Mouse (Mus musculus): ENCODE results near the gene Taf8. TPM values are rescaled to one million over a fixed set of nuclear protein-coding genes. Genes with fewer than 3 reads are reported as not detected.
"Not testable (repeated sequence)": the region's sequence is repeated elsewhere in the genome, so short reads cannot be mapped to it uniquely, and the experiment has no call there.

Taf8 gene
- polyA plus RNA-seq, 2 experiments from 2014 or later = 61.1 to 95.4 TPM

DNA sequence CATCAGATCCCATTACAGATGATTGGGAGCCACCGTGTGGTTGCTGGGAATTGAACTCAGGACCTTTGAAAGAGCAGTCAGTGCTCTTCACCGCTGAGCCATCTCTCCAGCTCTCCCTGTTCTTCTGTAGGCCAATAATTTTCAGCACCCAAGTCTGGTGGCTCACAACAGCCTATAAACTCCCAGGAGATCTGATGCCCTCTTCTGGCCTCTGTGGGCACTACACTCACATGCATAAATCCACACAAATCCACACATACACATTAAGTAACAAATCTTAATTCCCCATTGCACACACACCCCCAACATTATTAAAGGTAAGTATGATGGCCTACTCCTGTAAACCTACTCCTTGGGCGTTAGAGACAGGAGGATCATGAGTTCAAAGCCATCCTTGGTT, 14.1 kb upstream of the Taf8 start:
- ATAC-seq = no peak

DNA sequence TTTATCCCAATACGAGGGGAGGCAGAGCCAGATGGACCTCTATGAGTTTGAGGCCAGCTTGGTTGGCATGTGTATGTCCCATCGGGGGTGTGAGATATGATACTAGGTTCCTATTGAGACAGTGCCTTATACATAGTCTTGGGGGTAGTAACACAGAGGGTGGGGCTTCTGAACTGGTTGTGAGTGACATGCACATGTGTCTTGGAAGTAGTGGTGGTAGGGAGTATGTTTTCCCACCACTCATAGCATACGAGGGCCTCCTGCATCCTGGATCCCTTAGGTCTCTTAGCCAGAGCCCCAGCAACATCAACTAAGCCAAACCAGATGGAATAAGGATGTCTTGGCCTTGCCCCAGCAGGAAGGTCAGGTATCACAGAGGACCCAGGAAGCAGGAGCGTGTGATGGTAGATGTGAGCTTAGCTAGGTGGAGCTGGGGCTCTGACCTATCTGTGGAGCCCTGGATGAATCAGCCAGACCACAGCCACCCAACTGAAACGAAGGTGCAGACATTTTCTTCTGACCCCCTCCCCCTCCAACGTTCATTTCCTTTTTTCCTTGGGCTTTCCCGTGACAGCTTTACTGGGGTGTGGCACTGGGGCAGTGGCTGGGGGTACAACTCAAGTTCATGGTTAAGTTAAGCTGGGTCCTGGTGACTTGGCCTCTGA, 13.2 kb upstream of the Taf8 start:
- no peak for ATAC-seq

DNA sequence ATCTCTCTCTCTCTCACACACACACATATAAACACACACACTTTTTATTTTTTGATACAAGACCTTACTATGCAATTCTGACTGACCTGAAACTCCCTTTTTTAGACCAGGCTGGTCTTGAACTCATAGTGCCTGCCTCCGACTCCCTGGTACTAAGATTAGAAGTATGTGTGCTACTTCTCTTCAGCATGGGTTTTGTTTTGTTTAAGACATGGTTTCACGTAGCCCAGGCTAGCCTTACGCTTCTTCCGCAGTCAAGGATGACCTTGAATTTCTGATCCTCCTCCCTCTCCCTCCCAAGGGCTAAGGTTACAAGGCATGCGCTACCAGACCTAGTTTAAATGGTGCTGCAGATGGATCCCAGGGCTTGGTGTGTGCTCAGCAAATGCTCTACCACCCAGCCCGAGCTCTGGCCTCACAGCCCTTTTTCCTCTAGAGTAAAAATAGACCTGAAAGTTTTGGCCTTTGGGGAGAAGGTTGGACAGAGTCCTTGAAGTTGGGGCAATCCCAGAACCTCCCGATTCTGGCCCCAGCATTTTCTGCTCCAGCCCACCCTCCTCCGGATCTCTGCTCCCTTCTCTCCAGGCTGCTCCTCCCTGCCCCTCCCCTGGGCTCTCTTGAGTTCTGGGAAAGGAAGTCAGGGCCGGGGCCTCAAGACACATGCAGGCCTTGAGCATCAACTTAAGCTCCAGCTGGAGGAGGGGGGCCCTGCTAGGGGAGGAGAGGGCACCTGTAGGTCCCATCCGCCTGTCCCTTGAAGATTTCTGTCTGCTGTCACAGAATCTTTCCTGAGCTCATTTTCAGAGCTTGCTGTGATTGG, 11.1 kb upstream of the Taf8 start:
- ATAC-seq = no peak

DNA sequence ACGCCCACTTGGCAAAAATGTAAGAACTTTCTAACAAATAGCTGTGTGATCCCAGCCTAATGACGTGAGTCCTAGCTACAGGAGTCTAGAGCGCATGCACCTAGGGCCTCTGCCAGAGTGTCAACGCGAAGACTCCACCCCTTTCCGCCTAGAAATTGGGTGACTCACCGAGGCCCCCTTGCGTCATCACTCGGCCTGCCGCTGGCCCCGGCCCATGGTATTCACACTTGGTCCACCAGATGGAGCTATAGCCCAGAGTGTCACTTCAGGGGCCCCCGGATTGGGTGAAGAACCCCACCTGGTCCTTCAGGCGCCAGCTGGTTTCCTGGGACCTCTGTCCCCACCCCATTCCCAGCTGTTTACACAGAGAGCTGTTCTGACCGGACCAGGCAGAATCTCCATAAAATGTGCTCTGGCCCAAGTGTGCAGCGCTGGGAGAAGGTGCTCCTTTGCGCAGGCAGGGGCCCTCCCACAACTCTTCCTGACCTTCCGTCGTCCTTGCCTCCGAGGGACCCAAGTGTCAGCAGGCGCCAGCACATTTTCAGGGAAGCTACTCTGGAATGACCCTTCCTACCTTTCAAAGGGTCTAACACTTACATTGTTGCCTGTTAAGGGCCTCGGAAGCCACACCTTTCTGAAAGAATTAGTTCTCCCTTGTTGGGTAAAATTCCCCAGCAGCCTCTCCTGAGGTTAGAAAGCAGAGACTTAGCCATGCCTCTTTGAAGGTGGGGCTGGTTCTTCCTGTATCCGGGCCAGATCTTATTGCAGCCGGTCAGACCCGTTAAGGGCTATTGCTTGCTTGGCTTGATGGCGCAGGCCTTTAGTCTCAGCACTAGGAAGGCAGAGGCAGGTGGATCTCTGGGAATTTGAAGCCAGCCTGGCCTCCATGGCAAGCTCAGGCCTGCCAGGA, 9.3 kb upstream of the Taf8 start:
- peak; percentile 80 for ATAC-seq

DNA sequence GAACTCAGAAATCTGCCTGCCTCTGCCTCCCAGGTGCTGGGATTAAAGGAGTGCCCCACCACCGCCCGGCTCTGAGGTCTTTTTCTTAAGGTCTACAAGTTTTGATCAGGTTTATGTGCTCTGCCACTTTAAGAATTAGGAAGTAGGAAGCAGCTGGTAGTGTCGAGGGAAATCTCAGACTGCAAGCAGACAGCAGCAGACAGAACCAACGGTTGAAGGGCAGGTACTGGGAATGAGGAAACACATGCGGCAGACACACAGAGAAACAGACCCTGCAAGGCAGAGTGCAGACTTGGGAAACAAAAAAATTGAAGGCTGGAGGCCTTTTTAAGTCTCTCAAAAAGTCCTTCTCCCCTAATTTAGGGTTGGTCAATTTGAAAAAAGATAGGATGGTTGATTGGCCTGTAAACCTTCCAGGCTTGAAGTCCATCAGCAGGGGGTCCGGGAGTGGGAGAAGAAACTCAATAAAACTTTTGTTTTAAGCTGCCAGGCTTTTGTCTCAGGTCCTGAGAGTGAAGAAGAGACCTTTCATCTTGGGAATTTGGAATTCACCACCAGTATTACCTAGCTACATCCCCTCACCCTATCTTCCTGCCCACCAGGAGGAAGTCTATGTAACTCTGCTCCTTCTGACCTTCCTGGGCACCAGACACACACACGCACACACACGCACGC, 7.1 kb upstream of the Taf8 start:
- no peak for ATAC-seq

DNA sequence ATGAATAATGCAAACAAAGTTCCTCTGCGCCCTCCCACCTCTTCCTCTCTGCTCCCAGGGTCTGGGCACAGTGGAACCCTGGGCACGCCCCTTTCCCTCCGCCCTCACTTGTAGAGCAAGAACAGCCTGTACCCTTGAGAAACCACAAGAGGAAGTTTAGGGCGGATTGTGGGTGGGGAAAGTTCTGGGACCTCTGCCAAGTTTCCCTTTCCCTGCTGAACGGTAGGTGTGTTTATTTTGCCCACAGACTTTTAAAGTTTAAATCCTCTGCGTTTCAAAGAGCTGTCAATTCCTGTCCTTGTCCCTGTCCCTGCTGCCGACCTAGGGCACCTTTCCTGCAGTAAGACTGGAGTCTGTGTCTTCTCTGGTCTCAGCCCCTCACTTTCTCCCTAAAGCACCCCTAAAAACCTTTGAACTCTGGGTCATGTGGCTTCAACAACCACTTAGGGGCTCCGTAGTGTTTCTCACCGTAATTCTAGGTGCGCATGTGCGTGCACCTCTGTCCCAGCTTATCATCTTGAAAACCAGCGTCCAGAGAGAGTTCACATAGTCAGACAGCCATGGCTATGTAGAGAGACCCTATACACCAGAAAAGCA, 6.0 kb upstream of the Taf8 start:
- peak; percentile 67 for ATAC-seq

DNA sequence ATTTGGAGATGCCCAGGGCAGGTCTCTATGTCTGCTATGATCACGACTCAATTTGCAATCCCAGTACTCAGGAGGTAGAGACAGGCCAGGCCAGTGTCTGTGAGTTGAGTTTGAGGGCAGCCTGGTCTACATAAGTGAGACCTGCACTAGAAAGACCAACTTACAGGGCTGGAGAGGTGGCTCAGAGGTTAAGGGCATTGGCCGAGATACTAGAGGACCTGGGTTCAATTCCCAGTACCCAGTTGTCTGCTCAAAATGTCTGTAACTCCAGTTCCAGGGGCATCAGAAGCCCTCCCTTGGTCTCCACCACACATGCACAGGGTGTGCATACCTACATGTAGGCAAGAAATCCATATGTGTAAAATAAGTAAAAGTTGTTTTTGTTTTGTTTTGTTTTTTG, 5.4 kb upstream of the Taf8 start:
- ATAC-seq = peak; percentile 3

DNA sequence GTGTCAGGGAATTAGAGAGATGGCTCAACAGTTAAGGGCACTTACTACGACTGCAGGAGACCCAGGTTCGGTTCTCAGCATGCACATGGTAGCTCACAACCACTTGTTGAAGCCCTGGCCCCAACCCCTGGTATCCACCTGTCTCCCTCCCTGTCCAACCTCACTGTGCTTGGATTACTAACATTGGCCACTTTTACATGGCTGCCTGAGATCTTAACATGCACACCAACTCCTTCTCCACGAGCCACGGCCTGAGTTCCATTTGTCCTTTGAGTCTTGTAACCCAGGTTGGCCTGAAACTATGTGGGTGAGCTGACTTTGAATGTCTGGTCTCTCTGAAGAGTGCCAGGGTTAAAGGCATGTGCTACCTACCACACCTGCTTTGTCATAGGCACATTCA, 4.6 kb upstream of the Taf8 start:
- no peak for ATAC-seq

DNA sequence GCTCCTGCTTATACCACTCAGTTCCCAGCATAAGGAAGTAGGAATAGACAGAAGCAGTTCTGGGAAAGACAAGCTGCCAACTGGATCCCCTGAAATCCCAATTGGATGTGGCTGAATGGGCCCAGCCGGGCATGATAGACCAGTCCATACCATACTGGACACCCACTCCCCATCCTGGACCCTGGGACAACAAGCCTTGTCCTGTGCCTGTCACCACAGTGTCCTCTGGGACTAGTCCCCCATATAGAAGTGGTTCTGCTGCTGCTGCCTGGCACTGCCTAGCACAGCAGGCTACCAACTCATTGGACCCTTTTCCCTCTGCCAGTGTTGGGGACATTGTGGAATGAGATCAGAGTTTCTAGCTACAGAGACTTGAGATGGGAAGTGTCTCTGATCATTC, 4.0 kb upstream of the Taf8 start:
- ATAC-seq = no peak

DNA sequence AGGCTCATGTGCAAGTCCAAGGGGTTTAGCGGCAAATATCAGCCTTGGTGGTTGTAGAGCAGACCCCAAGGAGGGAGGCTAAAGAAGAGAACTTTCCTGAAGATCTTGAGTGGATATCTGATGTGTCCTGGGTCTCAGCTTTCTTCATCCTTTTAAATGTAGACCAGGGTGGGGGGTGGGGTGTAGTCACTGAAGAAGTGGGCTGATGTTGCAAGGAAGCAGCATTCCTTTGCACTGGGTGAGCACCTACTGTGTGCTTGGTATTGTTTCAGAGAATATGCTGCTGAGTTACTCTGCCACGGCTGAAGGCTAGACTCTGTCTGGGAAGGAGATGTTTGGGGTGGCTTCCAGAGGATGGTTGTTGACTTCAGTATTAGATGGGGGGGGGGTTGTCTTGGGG, 3.5 kb upstream of the Taf8 start:
- no peak for ATAC-seq

DNA sequence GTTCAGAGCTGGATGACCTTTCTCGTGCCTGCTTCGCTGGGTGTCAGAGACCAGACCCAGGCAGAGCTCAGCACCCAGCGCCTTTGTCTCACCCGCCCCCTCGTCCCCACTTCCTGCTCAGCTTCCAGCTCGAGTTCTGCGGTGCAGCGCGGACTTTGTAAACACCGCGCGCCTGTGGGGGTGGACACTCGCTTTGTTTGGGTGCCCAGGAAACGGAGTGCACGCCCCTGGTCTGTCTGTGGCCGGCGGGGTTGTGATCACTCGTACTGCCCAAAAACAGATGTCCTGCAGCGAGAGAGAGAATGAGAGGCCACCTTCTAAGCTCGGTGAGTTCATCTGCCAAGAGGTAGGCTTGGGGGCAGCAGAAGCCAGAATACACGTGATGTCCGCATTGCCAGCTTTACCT, 2.9 kb upstream of the Taf8 start, which contains the start of gene Ccnd3:
Gene Ccnd3, plus strand, starts transcription at position 111 of the 406 bp plus-strand sequence.
- ATAC-seq = peak; percentile 30

DNA sequence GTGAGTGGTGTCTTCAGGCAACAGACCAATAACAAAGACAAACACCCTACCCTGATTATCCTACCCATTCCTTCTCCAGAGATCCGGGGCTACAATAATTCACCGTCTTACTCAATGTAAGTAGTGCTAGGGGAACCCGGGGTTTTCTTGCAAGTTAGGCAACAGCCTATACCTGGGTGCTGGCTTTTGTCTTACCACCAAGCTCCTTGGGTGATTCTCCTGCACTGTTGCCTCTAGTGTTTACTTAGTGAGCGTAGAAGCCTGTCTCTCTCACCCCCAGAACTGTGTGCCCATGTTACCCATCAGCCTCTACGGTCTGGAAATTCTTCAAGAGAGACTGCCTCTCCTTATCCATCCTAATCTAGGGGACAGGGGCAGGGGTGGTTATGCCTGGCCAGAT, 2.1 kb upstream of the Taf8 start:
- no peak for ATAC-seq

DNA sequence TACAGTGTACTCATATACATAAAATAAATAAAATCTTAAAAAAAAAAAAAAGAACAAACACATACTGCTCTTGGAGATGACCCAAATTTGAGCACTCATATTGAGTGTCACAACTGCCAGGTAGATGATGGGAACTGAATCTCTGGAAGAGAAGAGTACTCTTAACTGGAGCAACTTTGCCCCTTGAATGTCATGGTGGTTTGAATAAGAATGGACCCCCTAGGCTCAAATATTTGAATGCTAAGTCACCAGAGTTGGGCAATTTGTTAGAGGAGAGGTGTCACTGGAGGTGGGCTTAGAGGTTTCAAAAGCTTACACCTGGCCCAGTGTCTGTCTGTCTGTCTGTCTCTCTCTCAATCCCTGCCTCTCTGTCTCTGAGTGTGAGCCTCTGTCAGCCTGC, 1.6 kb upstream of the Taf8 start:
- no peak for ATAC-seq

DNA sequence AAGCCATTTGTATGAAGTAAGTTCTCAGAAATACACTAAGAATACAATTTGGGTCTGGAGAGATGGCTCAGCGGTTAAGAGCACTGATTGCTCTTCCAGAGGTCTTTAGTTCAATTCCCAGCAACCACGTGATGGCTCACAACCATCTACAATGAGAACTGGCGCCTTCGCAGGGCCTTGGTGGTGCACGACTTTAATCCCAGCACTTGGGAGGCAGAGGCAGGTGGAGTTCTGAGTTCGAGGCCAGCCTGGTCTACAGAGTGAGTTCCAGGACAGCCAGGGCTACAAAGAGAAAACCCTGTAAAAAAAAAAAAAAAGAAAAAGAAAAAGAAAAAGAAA, 584 bp upstream of the Taf8 start:
- not testable (repeated sequence) for ATAC-seq

DNA sequence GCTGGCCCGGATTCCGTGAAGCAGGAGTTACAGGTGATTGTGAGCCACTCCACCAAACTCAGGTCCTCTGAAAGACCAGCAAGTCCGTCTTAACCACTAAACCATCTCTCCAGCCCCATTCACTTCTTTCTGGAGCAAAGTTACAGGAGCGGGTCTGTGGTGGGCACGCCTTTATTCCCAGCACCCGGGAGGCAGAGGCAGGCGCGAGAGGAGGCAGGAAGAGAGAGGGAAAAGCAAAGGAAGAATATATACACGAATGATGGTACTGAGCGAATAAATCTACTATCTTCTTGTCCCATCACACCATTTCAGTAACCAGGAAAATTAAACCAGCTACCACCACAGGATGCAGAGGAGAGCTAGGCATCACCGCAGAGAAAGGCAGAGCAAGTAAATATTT, 561 bp downstream of the Taf8 start:
- ATAC-seq = no peak

DNA sequence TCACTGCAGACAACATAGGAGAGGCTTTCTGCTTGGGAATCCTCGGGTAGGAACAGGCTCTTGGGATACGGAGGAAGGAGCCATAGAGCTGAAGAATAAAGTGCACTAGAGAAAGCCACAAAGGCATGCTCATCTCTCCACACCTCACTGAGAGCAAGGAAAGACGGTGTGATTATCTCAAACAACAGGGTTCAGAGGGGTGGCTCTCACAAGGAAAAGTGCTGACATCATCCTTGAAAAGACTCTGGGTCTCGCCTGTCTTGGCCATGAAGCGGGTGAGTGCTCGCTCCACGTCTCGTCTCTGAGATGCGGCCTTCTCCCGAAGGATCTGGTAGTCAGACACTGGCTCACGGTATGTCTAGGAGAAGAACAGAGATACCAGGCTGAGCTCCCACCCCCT, 8.0 kb downstream of the Taf8 start:
- no peak for ATAC-seq

DNA sequence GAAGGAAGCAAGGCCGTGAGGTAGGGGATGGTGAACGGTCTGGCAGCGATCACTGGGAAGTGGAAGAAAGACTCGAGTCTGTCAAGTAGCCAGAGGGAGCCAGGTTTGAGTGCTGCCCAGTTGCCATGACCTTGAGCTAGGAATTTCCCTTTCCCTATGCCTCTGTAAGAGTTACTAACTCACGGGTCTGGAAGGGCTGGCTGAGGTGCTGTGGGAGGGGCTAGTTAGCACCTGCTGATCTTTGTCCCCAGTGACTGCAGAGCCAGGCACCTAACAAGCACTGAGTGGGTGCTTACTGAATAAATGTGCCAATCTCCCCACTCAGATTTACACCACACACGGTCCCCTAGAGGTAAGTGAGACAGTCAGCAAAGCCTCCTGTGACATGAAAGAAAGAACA, 8.4 kb downstream of the Taf8 start:
- no peak for ATAC-seq

DNA sequence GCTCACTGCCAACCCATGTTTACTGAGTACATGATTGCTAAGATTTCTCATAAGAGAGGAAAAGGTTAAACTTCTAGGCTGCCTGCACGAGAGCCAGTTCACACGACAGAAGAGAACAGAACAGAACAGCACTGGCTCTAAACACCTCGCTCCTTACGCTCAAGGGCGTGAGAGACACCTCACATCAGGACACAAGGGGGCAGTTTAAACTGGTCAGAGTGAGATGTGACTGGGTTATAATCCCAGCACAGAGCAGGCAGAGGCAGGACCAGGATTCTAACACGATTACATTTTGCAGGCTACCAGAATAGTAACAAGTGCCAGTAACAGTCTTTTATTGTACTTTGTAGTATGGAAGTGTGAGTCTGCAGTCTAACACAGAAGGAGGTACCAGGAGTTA, 9.4 kb downstream of the Taf8 start:
- no peak for ATAC-seq

DNA sequence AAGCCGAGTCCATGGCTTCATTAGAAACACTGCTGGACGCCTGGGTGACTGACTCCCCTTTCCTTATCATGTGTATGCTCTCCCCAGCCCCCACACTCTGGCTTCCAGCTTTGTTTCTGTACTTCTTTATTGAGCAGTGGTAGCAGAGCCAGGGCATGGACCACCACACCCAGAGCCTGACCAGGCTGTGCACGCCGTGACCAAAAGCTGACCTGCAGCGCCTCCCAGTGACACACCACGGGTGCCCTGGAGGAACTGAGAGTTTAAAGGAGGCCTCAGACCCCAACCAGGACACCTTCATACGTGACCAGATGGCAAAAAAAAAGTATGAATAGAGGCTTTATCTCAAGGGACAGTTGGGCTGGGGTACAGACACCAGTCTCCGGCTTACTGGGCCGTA, 11.3 kb downstream of the Taf8 start:
- no peak for ATAC-seq

DNA sequence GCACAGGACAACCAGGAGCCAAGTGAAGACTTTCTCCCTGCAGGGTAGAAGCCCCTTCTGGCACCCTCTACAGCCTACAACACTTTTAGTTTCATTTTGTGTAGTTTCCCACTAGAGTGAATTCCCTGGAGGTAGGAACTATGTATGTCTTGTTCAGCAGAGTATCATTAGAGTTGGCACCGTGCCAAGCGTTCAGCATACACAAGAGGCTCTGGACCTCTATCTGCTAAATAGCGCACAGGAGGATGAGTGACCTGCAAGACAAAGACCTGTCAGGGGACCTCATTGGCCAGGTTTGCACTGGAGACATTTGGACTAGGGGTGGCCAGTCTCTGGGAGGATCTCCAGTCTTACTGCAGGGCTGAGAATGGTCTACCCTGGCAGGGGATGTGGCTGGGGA, 16.3 kb downstream of the Taf8 start:
- no peak for ATAC-seq

DNA sequence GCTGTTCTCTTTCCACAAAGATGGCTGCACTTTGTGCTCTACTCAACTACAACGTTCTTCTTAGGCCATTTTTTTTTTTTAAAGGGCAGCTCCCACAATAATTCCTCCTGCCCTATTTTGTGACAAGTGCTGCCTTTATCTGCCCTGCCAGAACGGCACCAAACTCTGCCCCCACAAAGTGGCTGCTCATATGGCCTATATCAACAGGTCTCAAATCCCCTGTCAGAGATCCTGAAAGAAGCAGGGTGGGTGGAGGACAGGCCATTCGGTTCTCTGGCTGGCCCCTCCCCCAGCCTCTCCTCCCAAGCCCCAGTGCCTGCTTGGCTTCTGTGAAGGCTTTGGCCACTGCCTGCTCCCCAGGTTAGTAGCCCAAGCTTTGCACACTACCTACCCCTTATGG, 17.1 kb downstream of the Taf8 start:
- no peak for ATAC-seq

DNA sequence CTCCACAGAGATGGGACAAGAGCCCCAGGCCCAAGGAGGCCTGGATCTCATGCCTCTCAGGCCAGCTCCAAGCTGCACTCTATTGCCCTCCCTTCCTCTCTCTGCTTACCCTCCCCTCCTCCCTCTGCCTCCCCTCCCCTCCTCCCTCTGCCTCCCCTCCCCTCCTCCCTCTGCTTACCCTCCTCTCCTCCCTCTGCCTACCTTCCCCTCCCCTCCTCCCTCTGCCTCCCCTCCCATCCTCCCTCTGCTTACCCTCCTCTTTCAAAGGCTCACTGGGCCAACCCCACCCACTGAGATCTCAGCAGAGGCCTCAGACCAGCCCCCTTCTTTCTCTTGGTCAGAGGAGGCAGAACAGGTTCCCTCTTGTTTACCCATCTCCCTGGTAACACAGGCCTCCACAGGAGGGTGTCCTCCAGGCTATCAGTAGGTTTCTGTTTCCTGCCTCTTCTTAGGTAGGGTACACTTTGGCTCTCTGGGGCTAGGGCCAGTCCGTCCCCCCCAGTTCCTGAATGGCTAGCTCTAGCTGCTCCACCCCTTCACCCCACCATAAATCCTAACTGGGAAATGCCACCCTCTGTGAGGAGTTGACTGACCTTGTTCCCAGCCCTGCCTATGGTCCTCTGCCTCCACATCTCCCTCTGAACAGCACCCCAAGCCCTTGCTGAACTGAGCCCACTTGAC, 17.7 kb downstream of the Taf8 start:
- ATAC-seq = peak; percentile 45
